Mouse (Mus musculus): ENCODE measurements around the gene Rfx4. TPM values are rescaled to one million over a fixed set of nuclear protein-coding genes. Genes with fewer than 3 reads are reported as not detected.

Gene Rfx4
- polyA plus RNA-seq, 1 experiment = 0.30 TPM

DNA sequence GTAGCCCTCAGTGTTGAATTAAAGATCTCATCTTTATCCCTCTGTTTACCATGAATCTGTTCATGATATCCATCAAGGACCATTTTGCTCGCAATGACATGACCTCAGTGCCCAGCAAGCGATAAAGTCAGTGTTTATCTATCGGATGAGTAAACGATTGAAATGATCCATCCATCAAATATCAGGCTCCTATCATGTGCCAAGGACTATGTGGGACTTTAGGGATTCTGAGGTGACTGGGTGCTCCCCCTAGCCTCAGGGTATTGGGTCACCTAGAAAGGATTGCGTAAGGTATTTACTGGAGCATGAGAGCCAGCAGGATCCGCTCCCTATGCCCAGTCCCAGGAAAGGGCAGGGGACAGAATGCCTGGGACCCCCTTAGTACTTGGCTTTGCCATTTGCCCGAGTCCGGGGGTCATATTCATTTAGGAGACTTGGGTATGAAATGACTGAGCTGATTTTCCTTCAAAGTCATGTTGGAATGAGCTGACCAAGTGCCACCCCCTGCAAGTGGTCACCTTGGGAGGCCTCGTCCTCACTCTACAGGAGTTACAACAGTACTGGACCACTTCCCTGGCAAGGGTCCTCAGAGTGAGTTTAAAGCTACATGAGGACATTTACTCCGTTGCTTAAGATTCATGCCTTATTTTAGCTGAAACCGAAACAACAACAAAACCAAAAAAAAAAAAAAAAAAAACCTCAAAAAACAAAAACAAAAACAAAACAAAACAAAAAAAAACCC is 55.5 kb downstream of the Rfx4 start:
- Histone ChIP-seq H3K27ac (ENCODE audit: insufficient read depth, low read length) (no peak overlapping the region), H3K36me3 (ENCODE audit: control insufficient read depth, insufficient read depth, low read length, poor library complexity, severe bottlenecking) (no peaks in the 10 kb centered on the region), H3K9ac (ENCODE audit: low read depth, poor library complexity, severe bottlenecking) (no peak overlapping the region), H3K4me3 (ENCODE audit: low read depth, low read length) (no peak overlapping the region), H3K27me3 (ENCODE audit: control insufficient read depth, insufficient read depth, low read length, poor library complexity, severe bottlenecking) (no peaks in the 10 kb centered on the region), H3K4me1 (ENCODE audit: control insufficient read depth, insufficient read depth, low read length) (no peaks in the 10 kb centered on the region), H3K9me3 (replicated peaks; ENCODE audit: control insufficient read depth, insufficient read depth, low read length, poor library complexity, severe bottlenecking) (no peaks in the 10 kb centered on the region)
- TF ChIP-seq CTCF (IDR thresholded peaks at IDR 0.05; ENCODE audit: low read depth, low read length) (no peak), EP300 (IDR thresholded peaks at IDR 0.05; ENCODE audit: insufficient read depth, low read depth, low read length) (no peak), POLR2A (IDR thresholded peaks at IDR 0.05; ENCODE audit: insufficient read depth, low read length) (no peak)

DNA sequence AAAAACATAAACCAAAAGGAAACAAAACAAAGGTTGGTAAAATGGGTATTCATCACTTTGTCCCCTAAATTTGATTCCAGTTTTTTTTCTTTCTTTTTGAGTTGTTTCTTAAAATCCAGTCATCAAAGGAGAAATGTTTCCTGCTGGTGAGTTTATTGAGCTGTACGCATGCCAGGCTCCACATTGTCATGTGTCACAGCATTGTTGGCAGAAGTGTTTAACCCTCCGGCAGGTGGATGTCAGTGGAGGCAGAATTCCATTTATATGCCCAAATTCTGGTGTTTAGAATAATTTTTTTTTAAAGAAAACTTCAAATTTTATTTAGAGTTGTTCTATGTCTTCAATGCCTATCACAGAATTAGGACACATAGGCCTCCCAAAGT is 56.0 kb downstream of the Rfx4 start:
- no peaks in the 10 kb centered on the region for H3K36me3 ChIP-seq (ENCODE audit: control insufficient read depth, insufficient read depth, low read length, poor library complexity, severe bottlenecking)
- TF ChIP-seq EP300 (IDR thresholded peaks at IDR 0.05; ENCODE audit: insufficient read depth, low read depth, low read length) = no peak
- no peak for TF ChIP-seq POLR2A (IDR thresholded peaks at IDR 0.05; ENCODE audit: insufficient read depth, low read length)
- TF ChIP-seq CTCF (IDR thresholded peaks at IDR 0.05; ENCODE audit: low read depth, low read length) = no peak
- H3K9ac ChIP-seq (ENCODE audit: low read depth, poor library complexity, severe bottlenecking) = no peak overlapping the region
- H3K4me1 ChIP-seq (ENCODE audit: control insufficient read depth, insufficient read depth, low read length) = no peaks in the 10 kb centered on the region
- H3K27me3 ChIP-seq (ENCODE audit: control insufficient read depth, insufficient read depth, low read length, poor library complexity, severe bottlenecking) = no peaks in the 10 kb centered on the region
- H3K4me3 ChIP-seq (ENCODE audit: low read depth, low read length) = no peak overlapping the region
- H3K27ac ChIP-seq (ENCODE audit: insufficient read depth, low read length) = no peak overlapping the region
- H3K9me3 ChIP-seq (replicated peaks; ENCODE audit: control insufficient read depth, insufficient read depth, low read length, poor library complexity, severe bottlenecking) = no peaks in the 10 kb centered on the region

DNA sequence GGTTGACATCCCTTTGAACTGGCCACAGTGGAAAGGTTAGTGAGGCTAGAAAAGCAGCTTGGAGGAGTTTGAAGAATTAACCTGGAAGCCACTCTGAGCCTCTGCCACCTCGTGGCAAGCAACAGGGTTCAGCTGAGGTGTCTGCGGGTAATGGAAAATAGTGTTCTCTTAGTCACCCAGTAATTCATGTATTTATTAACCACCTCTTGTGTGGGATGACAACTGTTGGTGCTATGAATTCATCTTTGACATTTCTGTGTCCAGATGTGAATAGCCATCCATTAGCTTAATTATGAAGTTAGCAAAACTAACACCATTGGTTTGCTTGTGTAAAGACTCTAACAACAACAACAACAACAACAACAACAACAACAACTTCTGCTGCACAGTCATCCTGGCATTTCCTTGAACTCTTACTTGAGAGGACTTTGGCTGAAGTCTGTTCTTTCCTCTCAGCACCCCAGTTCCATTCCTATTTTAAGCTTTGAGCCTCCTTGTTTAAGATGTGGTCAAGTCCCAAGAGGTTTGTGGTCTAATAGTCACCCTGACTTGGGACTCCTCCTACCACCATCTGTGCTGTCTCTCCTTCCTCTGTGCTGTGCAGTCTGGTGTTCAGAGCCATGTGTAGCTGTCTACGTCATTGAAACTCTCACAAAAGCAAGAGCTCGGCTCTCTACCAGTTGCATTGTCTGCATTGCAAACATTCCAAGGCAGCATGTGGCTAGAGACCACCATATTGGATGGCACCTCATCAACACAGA is 60.0 kb downstream of the Rfx4 start:
- Histone ChIP-seq H3K9me3 (replicated peaks; ENCODE audit: control insufficient read depth, insufficient read depth, low read length, poor library complexity, severe bottlenecking) (no peaks in the 10 kb centered on the region), H3K27ac (ENCODE audit: insufficient read depth, low read length) (no peak overlapping the region), H3K36me3 (ENCODE audit: control insufficient read depth, insufficient read depth, low read length, poor library complexity, severe bottlenecking) (no peaks in the 10 kb centered on the region), H3K9ac (ENCODE audit: low read depth, poor library complexity, severe bottlenecking) (no peak overlapping the region), H3K27me3 (ENCODE audit: control insufficient read depth, insufficient read depth, low read length, poor library complexity, severe bottlenecking) (no peaks in the 10 kb centered on the region), H3K4me1 (ENCODE audit: control insufficient read depth, insufficient read depth, low read length) (no peaks in the 10 kb centered on the region), H3K4me3 (ENCODE audit: low read depth, low read length) (no peak overlapping the region)
- no peak for TF ChIP-seq EP300 (IDR thresholded peaks at IDR 0.05; ENCODE audit: insufficient read depth, low read depth, low read length)

DNA sequence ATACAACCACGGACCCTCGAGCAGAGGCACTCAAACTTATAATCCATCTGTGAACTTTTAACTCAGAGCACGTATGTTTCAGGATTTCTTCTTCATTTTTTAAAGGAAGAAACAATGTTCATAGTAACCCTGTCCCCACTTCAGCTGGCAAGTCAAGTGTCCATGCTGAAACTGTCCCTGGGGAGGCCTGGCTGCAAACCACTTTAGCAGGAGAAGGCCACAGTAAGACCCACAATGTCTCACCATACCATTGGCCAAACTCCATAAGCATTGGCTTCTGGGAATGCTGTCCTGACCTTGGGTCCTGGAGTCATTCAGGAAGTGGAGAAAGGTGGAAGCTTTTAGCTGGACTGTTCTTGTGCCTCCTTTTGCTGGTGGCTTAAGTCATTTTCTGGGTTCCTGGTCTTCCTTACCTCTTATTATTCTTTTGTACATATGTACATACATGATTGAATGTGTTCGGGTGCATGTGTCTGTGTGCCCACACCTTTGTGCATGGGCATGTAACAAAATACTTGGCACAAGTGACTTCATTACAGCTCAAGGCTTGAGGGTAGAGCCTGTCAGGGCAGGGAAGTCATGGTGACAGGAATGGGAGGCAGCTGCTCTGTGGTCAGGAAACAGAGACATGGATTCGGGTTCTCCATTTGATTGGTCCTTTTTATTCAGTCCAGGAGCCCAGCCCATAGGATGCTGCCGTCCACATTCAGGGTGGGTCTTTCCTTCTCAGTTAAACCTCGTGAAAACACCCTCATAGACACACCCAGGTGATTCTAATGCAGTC is 61.4 kb downstream of the Rfx4 start:
- no peaks in the 10 kb centered on the region for H3K27me3 ChIP-seq (ENCODE audit: control insufficient read depth, insufficient read depth, low read length, poor library complexity, severe bottlenecking)
- no peak overlapping the region for H3K4me3 ChIP-seq (ENCODE audit: low read depth, low read length)
- H3K9me3 ChIP-seq (replicated peaks; ENCODE audit: control insufficient read depth, insufficient read depth, low read length, poor library complexity, severe bottlenecking) = no peaks in the 10 kb centered on the region
- no peak for TF ChIP-seq POLR2A (IDR thresholded peaks at IDR 0.05; ENCODE audit: insufficient read depth, low read length)
- no peak overlapping the region for H3K27ac ChIP-seq (ENCODE audit: insufficient read depth, low read length)
- no peaks in the 10 kb centered on the region for H3K36me3 ChIP-seq (ENCODE audit: control insufficient read depth, insufficient read depth, low read length, poor library complexity, severe bottlenecking)
- no peaks in the 10 kb centered on the region for H3K4me1 ChIP-seq (ENCODE audit: control insufficient read depth, insufficient read depth, low read length)
- H3K9ac ChIP-seq (ENCODE audit: low read depth, poor library complexity, severe bottlenecking) = no peak overlapping the region

DNA sequence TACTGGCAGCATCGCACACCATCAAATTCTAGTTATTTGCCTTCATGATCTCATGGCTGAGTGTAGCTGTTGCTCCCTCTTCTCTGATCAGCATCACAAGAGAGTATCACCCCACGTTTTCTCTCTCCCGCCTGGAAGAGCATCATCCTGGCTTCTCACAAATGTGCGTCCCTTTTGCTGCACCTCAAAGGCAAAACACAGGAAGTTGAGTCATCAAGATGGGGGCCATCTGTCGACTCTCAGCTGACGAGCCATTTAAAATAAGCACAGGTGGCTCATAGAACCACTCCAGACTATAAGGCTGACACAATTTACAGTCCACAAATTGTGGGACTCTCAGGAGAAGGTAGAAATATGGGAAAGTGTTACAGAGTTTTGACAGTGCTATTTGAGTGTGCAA is 63.8 kb downstream of the Rfx4 start:
- Histone ChIP-seq H3K27me3 (ENCODE audit: control insufficient read depth, insufficient read depth, low read length, poor library complexity, severe bottlenecking) (no peaks in the 10 kb centered on the region), H3K9me3 (replicated peaks; ENCODE audit: control insufficient read depth, insufficient read depth, low read length, poor library complexity, severe bottlenecking) (no peaks in the 10 kb centered on the region), H3K9ac (ENCODE audit: low read depth, poor library complexity, severe bottlenecking) (no peak overlapping the region), H3K4me1 (ENCODE audit: control insufficient read depth, insufficient read depth, low read length) (no peaks in the 10 kb centered on the region), H3K4me3 (ENCODE audit: low read depth, low read length) (no peak overlapping the region), H3K27ac (ENCODE audit: insufficient read depth, low read length) (no peak overlapping the region), H3K36me3 (ENCODE audit: control insufficient read depth, insufficient read depth, low read length, poor library complexity, severe bottlenecking) (no peaks in the 10 kb centered on the region)
- TF ChIP-seq EP300 (IDR thresholded peaks at IDR 0.05; ENCODE audit: insufficient read depth, low read depth, low read length) (no peak), POLR2A (IDR thresholded peaks at IDR 0.05; ENCODE audit: insufficient read depth, low read length) (no peak), CTCF (IDR thresholded peaks at IDR 0.05; ENCODE audit: low read depth, low read length) (no peak)

DNA sequence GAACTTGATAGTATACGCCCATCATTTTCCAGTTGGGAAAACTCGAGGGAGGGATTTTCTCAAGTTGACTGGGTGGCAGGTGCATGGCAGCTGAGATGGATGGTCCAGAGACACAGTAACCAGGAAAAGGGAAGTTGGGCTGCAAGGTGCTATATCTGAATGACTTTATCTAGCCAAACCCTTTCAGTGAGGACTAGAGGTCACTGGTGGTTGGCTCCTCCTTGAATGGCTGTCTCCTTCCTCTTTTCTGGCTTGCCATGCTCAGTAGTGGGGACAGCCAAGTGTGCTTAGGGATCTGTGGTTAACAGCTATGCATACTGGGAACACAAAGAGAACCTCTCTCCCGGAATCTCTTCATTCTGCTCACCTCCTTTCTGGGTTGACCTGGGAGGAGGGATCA is 64.4 kb downstream of the Rfx4 start:
- H3K27ac ChIP-seq (ENCODE audit: insufficient read depth, low read length) = no peak overlapping the region
- H3K4me1 ChIP-seq (ENCODE audit: control insufficient read depth, insufficient read depth, low read length) = no peaks in the 10 kb centered on the region
- no peak overlapping the region for H3K9ac ChIP-seq (ENCODE audit: low read depth, poor library complexity, severe bottlenecking)
- TF ChIP-seq EP300 (IDR thresholded peaks at IDR 0.05; ENCODE audit: insufficient read depth, low read depth, low read length) (no peak), CTCF (IDR thresholded peaks at IDR 0.05; ENCODE audit: low read depth, low read length) (no peak), POLR2A (IDR thresholded peaks at IDR 0.05; ENCODE audit: insufficient read depth, low read length) (no peak)
- no peak overlapping the region for H3K4me3 ChIP-seq (ENCODE audit: low read depth, low read length)
- no peaks in the 10 kb centered on the region for H3K27me3 ChIP-seq (ENCODE audit: control insufficient read depth, insufficient read depth, low read length, poor library complexity, severe bottlenecking)
- H3K36me3 ChIP-seq (ENCODE audit: control insufficient read depth, insufficient read depth, low read length, poor library complexity, severe bottlenecking) = no peaks in the 10 kb centered on the region
- no peaks in the 10 kb centered on the region for H3K9me3 ChIP-seq (replicated peaks; ENCODE audit: control insufficient read depth, insufficient read depth, low read length, poor library complexity, severe bottlenecking)
